Mouse (Mus musculus) frontal cortex, postnatal 36 days (tissue): ENCODE measurements around the gene Tm9sf1.

Experiments
- DNase-seq, 2 experiments: peaks; one replicate each; pipeline ENCODE4 v3.0.0; 2022; ENCODE audit warnings: low spot score in 2 of 2

Tm9sf1 gene

DNA sequence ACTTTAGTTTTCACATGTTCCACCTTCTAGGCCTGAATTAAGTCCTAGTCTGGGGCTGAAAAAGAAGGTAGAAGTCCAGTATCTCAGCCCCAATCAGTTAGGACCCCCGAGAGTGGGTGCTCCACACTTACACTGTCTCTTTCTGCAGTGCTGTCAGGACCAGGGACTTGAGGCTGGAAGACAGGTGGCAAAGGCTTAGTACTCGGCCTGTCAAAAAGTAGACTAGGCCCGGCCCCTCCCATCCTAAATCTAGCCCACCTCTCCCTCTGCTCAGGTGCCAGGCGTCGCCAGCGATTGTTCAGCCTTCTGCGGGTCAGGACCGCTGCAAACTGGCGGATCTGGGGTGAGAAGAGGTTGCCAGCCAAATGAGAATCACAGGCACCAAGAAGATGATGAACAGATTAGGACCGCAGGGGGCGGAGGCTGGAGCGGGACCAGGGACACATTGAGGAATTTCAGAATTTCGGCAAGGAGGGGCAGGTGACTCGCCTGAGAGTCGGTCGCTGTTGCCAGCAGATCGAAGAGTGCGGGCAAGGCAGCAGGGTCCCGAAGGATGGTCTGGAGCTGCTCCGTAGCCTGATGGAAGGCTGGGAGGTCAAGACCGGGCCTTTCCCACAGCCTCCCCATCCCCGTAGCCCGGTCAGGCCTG lies 8.6 kb downstream of the Tm9sf1 start:
- DNase-seq, result no peak

DNA sequence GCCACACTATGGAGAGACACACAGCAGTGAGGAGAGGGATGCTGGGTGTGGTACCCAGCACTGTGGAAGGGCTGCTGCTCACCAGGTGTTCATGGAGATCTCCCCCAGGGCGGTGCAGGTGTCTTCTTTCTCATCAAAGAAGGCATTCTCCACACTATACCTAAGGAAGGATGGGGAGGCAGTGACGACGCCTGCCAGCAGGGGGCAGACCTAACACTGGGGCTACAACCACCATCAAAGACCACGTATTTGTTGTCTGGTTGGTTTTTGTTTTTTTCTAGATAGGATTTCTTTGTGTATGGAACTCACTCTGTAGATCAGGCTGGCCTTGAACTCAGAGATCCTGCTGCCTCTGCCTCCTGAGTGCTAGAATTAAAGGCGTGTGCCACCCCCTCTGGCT lies 14.3 kb downstream of the Tm9sf1 start:
- DNase-seq, result peak in 1 of 2 experiments; percentile 37

DNA sequence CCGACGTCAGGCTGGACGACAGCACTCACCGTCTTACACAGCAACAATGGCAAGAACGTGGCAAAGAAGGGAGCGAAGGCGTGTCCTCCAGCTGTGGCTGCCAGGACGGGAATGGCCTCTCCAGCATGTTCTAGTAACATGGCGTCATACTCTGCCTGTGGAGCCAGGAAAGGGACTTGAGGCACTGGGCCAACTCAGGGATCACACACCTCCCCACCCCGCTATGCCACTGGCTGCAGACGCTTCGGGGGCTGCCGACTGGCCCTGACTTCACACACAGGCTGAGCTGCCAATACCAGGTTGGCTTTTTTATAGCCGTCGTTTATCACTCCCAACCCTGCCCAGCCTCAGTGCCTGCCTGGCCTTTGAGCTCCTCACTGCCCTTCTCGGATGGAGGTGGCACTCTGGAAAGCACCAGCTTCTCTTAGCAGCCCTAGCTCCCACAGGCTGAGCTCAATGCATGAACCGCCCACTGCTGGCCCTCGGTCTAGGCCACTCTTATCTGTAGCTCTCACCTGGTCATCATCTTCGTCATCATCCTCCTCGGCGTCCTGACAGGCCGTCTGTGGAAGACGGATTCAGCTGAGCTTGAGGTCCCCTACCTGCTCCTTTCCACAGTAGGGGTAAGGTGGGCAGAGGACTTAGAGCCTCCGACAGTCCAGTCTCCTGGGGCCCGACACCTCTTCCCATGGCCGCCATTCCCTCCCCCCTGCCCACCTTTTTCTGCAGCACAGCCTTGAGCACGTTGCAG lies 15.4 kb downstream of the Tm9sf1 start:
- no peak for DNase-seq

DNA sequence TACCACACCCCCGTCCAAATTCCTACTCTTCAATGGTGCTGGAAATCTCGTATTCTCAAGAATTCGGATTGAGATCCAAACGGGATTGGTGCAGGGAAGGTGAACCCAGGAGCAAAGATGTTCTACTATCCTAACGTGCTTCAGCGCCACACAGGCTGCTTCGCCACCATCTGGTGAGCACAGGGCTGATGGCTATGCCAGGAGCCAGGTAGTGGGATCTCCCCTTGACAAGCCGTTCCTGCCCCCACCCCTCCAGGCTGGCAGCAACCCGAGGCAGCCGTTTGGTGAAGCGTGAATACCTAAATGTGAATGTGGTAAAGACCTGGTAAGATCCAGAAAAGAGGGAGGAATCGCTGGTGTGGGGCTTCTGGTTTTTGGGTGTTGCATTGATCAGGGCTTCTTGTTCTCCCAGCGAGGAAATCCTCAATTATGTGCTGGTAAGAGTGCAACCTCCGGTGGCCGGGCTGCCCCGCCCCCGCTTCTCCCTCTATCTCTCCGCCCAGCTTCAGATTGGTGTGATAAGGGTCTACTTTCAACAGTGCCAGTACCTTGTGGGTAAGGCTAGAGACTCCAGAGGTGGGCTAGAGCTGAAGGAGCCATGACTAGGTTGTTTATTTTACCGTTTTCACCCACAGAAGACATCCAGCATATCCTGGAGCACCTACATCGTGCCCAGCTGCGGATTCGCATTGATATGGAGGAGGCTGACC lies 25.0 kb downstream of the Tm9sf1 start:
- DNase-seq, result no peak

DNA sequence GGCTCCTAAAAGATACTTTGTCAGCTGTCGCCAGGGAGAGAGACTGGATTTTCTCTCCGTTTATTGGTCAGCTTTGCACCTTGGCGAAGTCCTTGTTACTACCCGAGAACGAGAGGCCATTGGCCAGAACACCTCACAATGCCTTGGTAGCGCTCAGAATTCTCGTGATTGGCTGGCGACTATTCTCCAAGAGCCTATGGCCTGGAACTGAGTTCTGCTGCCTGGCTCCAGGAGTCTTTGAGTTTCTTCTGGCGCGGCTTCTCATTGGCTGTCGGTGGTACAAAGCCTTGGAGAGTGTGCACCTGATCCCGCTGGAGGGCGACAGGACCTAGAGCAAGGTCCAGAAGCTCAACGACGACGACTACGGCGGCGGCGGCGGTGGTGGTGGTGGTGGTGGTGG lies 25.8 kb downstream of the Tm9sf1 start, which contains the start of gene Rec8:
TSS of gene Rec8 (plus strand) at position 216 of the 400 bp plus-strand sequence.
- DNase-seq, result no peak

DNA sequence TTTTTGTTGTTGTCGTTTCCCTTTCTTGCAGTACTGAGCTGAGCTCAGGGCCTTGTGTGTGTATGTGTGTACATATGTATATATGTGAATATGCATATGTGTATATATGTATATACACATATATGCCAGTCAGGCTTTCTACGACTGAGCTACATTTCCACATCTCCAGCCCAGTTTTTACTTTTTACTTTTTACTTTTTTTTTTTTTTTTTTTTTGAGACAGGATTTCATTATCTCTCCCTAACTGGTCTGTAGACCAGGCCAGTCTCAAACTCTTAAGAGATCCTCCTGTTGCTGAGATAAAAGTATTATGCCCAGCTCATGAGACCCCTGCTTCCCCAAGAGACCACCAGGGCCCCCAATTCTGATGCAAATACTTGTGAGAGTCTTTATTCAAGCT lies 26.8 kb downstream of the Tm9sf1 start:
- no peak for DNase-seq

DNA sequence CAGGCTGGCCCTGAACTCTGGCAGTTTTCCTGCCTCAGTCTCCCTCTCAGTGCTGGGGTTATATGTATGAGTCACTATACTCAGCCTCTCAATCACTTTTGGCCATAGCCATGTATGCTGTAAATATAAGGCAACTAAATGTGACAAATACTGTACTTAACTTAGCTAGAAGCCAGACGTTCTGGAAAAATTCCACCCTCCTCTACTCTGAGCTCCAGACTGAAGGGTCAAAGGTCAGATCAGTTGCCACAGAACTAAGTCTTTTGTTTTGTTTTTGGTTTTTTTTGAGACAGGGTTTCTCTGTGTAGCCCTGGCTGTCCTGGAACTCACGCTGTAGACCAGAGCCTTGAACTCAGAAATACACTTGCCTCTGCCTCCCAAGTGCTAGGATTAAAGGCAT lies 27.7 kb downstream of the Tm9sf1 start:
- DNase-seq, result no peak

DNA sequence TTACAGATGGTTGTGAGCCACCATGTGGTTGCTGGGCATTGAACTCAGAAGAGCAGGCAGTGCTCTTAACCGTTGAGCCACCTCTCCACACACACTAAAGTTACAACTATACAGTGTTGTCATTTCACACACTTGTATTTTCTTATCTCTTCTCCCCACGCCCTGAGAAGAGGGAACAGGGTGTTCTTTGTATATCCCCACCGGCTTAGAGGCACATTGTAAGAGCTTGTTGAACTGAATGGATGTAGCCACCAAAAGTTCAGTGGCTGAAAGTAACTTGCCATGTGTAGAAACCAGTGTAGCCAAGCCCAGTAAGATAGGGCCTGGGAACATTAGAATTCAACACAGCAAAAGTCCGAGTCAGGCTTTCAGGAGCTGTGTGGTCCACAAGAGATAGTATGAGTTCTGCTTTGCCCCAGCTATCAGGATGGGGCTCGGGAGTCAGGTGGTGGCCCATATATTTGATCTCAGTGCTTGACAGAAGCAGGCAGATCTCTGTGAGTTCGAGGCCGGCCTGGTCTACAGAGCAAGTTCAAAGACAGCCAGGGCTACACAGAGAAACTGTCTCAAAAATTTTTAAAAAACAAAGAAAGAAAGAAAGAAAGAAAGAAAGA lies 28.9 kb downstream of the Tm9sf1 start:
- no peak for DNase-seq

DNA sequence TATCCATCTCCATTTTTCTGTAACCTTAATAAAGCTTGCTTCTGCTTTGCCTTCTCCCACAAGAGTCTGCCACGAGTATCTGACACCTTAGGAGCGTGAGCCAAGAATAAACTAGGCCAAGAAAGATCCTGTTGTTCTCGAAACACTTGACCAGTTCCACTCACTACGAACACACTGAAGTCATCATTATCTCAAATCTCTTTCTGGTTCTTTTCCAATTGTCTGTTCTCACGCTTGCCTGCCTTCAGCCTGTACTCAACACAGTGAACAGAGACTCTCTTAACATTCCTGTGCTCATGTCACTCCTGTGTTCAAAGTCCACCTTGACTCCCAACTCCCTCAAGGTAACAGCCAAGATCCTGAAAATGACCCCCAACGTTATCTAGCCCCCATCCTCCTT lies 30.3 kb downstream of the Tm9sf1 start:
- no peak for DNase-seq

DNA sequence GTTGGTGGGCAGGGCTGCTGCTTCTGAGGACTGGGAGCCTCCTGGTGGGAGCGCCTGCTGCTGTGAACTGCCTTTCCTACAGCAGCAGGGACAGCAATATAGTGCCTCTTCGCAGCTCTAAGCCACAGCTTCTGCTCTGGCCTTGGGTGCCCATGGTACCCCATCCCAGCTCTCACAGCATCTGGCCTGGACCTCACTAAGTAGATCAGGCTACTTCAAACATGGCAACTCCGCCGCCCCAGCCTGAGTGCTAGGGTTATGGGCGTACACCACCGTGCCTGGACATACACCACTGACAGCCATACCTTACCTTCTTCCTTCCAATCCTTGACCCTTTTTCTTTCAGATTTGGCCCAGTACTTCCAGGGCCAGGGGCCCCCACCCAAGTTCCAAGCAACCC lies 35.3 kb downstream of the Tm9sf1 start:
- DNase-seq, result no peak

DNA sequence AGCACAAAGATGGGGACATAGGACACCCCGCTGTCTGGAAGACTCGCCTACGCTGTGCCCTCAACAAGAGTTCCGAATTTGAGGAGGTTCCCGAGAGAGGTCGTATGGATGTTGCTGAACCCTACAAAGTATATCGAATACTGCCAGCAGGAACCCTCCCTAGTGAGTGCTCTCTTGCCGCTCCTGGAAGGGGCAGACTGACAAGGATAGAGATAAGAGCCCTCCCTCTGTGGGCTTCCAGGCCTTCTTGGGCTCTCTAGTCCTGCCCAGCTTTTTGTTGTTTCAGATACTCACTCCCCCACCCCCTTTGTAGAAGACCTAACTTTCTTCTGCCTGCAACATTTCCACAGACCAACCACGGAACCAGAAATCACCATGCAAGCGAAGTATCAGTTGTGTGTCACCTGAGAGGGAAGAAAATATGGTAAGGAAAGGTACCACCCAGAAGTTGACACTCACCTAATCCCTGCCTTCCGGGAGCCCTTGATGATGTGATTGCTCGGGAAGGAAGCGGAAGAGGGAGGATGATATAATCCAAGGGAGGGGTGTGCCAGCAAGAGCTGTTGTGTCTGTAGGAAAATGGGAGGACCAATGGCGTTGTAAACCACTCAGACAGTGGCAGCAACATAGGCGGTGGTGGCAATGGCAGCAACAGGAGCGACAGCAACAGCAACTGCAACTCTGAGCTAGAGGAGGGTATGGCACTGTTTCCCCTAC lies 37.7 kb downstream of the Tm9sf1 start:
- no peak for DNase-seq

DNA sequence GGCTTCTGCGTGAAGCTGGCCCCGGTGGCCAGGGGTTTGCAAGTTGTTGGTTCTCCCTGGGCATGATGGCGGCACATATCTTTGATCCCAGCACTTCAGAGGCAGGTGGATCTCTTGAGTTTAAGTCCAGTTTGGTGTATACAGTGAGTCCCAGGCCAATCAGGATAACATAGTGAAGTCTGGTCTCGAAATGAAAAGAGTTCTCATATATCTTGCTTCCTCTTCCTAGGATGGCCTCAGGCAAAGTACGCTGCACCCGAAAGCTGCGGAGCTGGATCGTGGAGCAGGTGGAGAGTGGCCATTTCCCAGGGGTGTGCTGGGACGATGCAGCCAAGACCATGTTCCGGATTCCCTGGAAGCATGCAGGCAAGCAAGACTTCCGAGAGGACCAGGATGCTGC lies 38.8 kb downstream of the Tm9sf1 start:
- DNase-seq, result no peak

DNA sequence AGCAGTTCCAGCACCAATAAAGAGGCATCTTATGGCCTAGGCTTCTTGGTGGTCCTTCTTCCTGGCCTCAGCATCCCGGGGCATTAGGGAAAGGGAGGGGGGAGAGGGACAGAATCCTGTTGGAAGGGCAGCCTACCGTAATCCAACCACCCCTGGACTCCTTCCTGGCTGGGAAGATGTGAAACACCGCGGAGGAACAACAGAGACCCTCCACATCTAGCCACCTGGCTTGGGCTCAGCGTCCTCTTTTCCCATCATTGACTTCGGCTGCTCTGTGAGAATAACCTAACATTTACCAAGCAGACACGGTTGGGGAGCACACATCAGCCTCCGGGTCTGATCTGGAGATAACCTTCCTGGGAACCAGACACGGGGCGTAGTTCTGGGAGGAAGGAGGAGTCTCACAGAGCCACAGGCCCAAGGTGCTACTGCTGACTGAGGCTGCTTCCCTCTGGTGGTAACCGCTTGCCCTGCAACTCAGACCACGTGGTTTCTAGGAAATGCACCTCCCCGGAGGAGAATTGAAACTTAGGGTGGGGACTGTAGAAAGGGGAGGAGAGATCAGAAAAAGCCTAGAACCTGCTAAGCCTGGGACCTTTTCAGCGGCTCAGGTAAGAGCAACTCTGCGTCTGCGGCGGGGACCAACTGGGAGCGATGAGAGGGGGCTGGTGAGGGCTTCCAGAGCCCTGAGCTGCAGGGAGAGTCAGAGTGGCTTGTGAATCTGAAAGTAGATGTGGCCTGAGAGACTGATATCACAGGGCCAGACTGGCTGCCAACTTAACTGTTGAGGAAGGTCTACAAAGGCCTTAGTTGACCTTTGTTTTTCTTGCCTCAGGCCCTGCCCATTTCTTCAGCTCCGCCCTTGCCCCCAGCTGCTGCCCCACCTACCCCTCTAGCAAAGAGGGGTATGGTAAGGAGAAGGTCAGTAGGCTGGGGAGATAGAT lies 39.7 kb downstream of the Tm9sf1 start:
- DNase-seq, result peak; percentile 76 to 87

DNA sequence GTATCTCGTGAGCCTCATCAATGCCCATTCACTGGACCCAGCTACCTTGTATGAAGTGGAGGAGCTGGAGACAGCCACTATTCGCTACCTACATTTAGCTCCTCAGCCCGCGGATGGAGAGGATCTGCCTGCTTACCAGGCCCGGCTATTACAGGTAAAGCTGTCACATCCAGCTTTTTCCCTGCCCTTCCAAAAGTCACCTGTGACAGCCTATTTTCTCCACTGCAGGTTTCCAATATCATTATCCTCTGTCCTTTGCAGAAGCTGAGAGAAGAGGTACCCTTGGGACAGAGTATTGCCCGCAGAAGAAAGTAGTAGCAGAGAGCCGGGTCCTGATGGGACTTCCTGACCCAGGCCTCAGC lies 40.4 kb downstream of the Tm9sf1 start, which contains the start of gene Irf9:
TSS of gene Irf9 (plus strand) at position 301 of the 362 bp plus-strand sequence.
- DNase-seq, result no peak

DNA sequence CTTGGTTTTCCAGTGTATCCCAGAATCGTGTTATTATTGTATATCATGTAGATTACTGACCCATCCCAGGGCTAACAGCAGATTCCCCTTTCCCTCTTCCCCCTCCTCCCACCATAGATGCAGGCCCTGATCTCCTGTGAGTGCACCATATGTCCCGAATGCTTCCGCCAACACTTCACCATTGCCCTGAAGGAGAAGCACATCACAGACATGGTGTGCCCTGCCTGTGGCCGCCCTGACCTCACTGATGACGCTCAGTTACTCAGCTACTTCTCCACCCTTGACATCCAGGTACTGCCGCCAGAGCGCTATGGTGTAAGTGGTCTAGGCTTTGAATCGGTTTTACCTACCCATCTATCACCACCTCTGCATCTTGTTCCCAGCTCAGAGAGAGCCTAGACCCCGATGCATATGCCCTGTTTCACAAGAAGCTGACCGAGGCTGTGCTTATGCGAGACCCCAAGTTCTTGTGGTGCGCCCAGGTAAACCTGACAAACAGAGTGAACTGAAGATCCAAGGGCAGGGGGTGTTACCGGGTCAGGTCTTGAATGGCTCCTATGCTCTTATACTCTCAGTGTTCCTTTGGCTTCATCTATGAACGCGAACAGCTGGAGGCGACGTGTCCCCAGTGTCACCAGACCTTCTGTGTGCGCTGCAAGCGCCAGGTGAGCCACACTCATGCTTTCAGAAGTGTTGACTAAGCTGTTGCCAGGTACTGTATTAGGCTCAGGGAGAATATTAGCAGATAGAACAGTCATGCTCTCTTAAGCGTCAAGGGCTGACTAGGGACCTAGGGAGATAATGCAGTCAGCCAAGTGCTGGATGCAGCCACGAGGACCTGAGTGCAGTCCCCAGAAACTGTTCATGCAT lies 44.9 kb downstream of the Tm9sf1 start:
- no peak for DNase-seq

DNA sequence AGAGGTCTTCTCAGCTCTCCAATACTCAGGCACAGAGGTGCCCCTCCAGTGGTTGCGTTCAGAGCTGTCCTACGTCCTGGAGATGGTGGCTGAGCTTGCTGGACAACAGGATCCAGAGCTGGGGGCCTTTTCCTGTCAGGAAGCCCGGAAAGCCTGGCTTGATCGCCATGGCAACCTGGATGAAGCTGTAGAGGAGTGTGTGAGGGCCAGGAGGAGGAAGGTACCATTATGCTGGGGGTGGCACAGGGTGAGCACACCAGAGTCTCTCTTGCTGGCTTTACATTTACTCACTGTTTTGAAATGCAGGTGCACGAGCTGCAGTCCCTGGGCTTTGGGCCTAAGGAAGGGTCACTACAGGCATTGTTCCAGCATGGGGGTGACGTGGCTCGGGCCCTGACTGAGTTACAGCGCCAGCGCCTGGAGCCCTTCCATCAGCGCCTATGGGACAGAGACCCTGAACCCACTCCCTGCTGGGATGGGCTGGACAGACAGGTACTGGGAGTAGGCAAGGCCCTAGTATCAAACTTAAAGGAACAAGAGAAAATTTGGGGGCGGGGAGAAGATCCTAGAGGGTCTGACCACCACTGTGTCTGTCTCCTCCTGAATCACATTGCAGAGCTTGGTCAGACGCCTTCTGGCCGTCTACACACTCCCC lies 47.4 kb downstream of the Tm9sf1 start:
- DNase-seq, result no peak

DNA sequence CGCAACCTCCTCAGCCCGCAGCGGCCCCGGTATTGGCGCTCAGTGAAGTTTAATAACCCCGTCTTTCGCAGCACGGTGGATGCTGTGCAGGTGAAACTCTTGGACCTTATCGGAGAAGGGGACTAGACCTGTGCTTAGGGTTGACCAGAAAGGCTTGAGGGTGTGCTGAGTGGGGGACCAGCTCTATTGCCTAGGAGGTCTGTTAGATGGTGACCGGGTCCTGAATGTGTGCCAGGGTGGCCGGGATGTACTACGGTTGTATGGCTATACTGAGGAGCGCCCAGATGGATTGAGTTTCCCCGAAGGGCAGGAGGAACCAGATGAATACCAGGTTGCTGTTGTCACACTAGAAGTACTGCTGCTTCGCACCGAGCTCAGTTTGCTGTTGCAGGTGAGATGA lies 51.4 kb downstream of the Tm9sf1 start:
- DNase-seq, result no peak

DNA sequence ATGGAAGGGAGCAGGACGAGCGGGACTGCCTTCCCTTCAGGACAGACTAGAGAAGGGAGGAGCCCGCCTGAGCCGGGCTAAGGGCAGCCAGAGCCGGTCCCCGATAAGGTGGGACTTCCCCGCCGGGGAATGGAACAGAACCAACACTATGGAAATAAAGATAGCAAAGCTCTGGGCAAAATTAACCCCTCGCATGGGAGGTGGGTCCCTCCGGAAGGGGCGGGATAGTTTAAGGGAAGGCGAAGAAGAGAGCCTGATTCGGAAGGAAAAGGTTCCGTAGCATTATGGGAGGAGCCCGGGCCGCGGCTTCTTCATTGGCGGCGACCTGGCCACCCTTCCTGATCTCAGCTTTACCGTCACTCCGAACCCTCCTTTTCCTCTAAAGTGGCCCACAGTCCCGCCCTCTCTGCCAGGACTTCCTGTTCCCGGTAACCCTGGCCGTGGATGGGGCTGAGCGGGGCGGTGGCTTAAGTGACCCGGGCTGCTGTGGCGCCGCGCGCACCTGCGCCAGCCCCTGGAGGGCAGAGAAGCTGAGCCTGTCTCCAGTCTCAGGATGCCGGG lies 52.2 kb downstream of the Tm9sf1 start, which contains the start of gene Rnf31:
TSS of gene Rnf31 (plus strand) at position 378 of the 561 bp plus-strand sequence.
- peak; percentile 93 to 96 for DNase-seq
